Mouse (Mus musculus) C2C12 (cell line): ENCODE measurements at regions not wholly inside any gene's neighbourhood (a gene's known extent, or its start where the extent isn't known, plus 50 kb on each side); places are given as distances from the start of the nearest gene placed in this dataset.

ENCODE experiments used
- H3K27me3 ChIP-seq: one replicate; pipeline ENCODE4 v1.6.1; 2011; ENCODE audit not compliant: control insufficient read depth, insufficient read depth, insufficient read length
- H3K36me3 ChIP-seq: one replicate; pipeline ENCODE4 v1.6.1; 2011; ENCODE audit not compliant: control insufficient read depth, insufficient read depth
- H3K4me3 ChIP-seq: one replicate; pipeline ENCODE4 v1.5.1; 2011; ENCODE audit warnings: mild to moderate bottlenecking, control low read depth; ENCODE audit not compliant: poor library complexity, insufficient read depth, severe bottlenecking
- H3K79me2 ChIP-seq: one replicate; pipeline ENCODE4 v1.6.1; 2011; ENCODE audit not compliant: control insufficient read depth, insufficient read depth
- H3K79me3 ChIP-seq: one replicate; pipeline ENCODE4 v1.6.1; 2011; ENCODE audit warnings: low read depth, control low read depth
- H3ac ChIP-seq: one replicate; pipeline ENCODE3; 2011; ENCODE audit warnings: low read depth; ENCODE audit not compliant: control insufficient read depth, insufficient read length
- CEBPB ChIP-seq: IDR thresholded peaks from one replicate; pipeline ENCODE4 v1.6.1; 2011; ENCODE audit warnings: low read depth, mild to moderate bottlenecking, control low read depth, moderate library complexity
- CTCF ChIP-seq: IDR thresholded peaks from one replicate; pipeline ENCODE4 v1.5.1; 2011; ENCODE audit not compliant: control insufficient read depth, insufficient read depth, insufficient read length
- FOSL1 ChIP-seq: IDR thresholded peaks from one replicate; pipeline ENCODE4 v1.8.0; 2011; ENCODE audit warnings: mild to moderate bottlenecking, low read length; ENCODE audit not compliant: poor library complexity, insufficient read depth, severe bottlenecking
- MAX ChIP-seq: IDR thresholded peaks from one replicate; pipeline ENCODE4 v1.6.1; 2011; ENCODE audit warnings: mild to moderate bottlenecking, control low read depth
- MYOD1 ChIP-seq: IDR thresholded peaks from one replicate; pipeline ENCODE4 v1.6.1; 2011; ENCODE audit warnings: low read depth; ENCODE audit not compliant: control insufficient read depth, insufficient read length
- MYOG ChIP-seq: IDR thresholded peaks from one replicate; pipeline ENCODE4 v1.6.1; 2011; ENCODE audit not compliant: control insufficient read depth, insufficient read length; ENCODE audit errors: extremely low read depth
- USF1 ChIP-seq: IDR thresholded peaks from one replicate; pipeline ENCODE4 v1.6.1; 2011; ENCODE audit warnings: low read depth, mild to moderate bottlenecking, control low read depth, moderate library complexity

DNA sequence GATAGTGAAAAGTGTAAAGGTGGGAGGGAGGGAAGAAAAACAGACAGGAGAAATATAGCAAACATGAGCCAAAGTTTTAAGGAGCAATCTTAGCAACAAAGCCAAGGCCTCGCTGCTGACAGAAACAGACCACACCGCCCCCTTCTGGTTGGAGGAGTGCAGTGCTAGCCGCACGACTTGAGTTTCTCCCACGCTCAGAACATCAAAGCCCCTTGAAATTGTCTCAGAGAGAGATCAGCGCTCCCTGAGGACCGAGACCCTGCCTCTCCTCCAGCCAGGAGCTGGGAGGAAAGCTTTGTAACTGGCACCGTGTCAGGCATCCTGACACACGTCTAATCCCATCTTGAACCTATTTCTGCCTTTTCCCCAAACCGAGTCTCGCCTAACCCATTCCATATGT is 216.4 kb downstream of the Rplp1 start:
- H3K4me3 ChIP-seq, result no peak overlapping the region
- no peaks in the 10 kb centered on the region for H3K36me3 ChIP-seq
- TF ChIP-seq FOSL1 (no peak), MAX (no peak), CTCF (peak; percentile 74), MYOD1 (no peak)
- H3K79me3 ChIP-seq, result no peaks in the 10 kb centered on the region
- no peak overlapping the region for H3ac ChIP-seq
- H3K27me3 ChIP-seq, result no peaks in the 10 kb centered on the region
- H3K79me2 ChIP-seq, result no peaks in the 10 kb centered on the region

DNA sequence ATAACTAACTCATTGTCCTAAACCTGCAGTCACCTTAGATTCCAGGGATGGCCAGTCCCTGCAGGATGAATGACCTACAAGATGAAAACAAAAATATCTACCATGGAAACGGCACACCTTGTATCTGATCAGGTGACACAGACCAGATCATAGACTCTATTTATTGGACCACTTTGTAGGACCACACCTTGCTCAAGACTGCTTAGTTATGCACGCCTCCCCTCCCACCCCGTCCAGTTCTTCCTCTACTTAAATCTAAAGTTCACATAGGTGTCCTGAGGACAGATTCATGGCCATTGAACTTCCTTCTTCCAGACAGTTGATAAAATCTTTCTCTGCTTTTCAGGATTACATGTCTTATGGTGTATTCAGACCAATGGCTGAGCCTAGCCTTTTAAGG is 217.5 kb downstream of the Rplp1 start:
- H3ac ChIP-seq, result no peak overlapping the region
- TF ChIP-seq FOSL1 (no peak), MAX (no peak), CTCF (no peak), MYOG (no peak), MYOD1 (no peak), USF1 (no peak)
- no peaks in the 10 kb centered on the region for H3K79me2 ChIP-seq
- H3K36me3 ChIP-seq, result no peaks in the 10 kb centered on the region
- no peaks in the 10 kb centered on the region for H3K79me3 ChIP-seq
- no peak overlapping the region for H3K4me3 ChIP-seq
- no peaks in the 10 kb centered on the region for H3K27me3 ChIP-seq

DNA sequence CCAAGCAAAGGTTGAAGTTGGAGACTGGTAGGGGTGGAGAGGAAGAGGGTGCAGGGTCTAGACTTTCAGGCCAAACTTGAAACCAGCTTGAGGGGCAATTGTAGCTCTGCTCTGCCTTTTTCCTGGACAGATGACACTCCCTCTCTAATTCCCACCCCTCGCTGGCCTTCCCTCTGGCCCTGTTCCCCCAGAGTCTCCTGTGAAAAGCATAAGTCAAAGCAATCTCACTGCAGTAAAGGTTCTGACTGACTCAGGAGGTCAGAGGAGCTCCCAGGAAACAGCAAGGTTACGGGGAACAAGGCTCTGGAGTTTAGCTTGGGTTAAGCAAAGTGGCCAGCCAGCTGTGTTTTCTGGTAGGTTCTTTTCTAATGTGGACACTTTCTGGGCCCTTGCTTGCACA is 218.5 kb downstream of the Rplp1 start:
- no peaks in the 10 kb centered on the region for H3K27me3 ChIP-seq
- no peaks in the 10 kb centered on the region for H3K36me3 ChIP-seq
- no peaks in the 10 kb centered on the region for H3K79me3 ChIP-seq
- no peak overlapping the region for H3ac ChIP-seq
- H3K4me3 ChIP-seq, result no peak overlapping the region
- no peak for TF ChIP-seq USF1
- TF ChIP-seq CEBPB, result no peak
- TF ChIP-seq MYOD1, result no peak
- no peak for TF ChIP-seq FOSL1
- TF ChIP-seq MYOG, result no peak
- TF ChIP-seq MAX, result no peak
- no peak for TF ChIP-seq CTCF
- no peaks in the 10 kb centered on the region for H3K79me2 ChIP-seq

DNA sequence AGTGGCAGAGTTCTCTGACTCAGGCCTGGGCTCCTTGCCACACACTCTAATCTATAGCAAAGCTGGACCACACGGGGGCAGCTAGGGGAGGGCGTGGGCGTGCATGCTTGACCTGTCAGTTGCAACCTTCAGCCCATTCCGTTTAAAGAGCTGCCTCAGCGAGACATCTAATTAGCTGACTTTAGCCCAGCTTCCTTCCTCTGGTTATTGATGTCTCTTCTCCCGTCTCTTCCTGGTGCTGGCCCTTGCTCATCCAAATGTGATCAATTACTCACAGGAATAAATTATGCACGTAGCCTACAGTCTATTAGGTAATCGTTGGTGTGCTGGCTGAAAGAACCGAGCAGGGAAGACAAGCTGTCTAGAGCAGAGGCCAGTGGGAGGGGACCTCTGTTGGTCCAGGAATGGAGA is 219.0 kb downstream of the Rplp1 start:
- Histone ChIP-seq H3K36me3 (no peaks in the 10 kb centered on the region), H3K4me3 (no peak overlapping the region), H3K79me3 (no peaks in the 10 kb centered on the region), H3K27me3 (no peaks in the 10 kb centered on the region), H3K79me2 (no peaks in the 10 kb centered on the region), H3ac (no peak overlapping the region)
- TF ChIP-seq MAX (peak; percentile 62), MYOD1 (no peak), CTCF (peak; percentile 13), USF1 (no peak)

DNA sequence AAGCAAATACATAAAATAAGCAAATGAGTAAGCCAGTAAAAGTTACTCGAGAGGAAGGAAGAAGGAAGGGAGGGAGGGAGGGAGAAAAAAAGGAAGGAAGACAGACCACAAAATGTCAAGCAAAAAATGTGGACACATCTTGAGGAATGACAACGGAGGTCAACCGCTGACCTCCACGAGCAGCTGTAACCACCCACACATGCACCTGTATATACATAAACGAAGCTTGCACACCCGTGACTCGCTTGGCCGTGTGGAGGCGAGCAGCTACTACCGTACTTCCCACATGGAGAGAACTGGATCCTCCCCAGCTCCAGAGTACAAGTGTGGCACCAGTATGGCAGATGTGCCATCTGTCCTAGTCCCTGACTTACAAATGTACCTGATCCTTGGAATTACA is 220.1 kb downstream of the Rplp1 start:
- TF ChIP-seq MAX (no peak), CEBPB (no peak), MYOG (no peak), CTCF (no peak), FOSL1 (no peak), USF1 (no peak), MYOD1 (peak; percentile 58)

DNA sequence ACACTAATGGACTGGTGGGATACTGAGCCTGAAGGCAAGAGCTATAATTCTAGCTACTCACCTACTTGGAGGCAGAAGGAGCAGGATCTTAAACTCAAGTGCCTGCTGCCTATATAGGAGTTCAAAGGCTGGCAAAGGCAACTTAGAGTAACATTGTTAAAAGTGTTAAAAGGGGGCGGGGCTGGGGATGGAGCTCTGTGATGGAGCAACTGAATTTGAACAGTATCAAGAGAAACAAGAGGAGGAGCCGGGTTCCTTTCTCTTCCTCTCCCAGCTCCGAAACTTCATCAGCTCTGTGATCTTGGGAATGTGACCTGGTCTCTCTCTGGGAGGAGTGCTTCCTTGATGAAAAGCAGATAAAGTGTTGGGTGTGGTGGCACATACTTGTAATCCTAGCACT is 223.6 kb downstream of the Rplp1 start:
- no peak for TF ChIP-seq USF1
- no peak for TF ChIP-seq MYOG
- no peak for TF ChIP-seq MAX
- TF ChIP-seq CTCF, result no peak
- TF ChIP-seq MYOD1, result no peak
- TF ChIP-seq FOSL1, result no peak
- no peak for TF ChIP-seq CEBPB
- Histone ChIP-seq H3K79me3 (no peaks in the 10 kb centered on the region), H3K79me2 (no peaks in the 10 kb centered on the region), H3K36me3 (no peaks in the 10 kb centered on the region), H3K27me3 (no peaks in the 10 kb centered on the region), H3K4me3 (no peak overlapping the region), H3ac (no peak overlapping the region)

More for the DNA sequence above, 220.1 kb downstream of the Rplp1 start:
- H3ac ChIP-seq, result no peak overlapping the region
- no peaks in the 10 kb centered on the region for H3K79me3 ChIP-seq
- no peak overlapping the region for H3K4me3 ChIP-seq
- H3K79me2 ChIP-seq, result no peaks in the 10 kb centered on the region
- H3K36me3 ChIP-seq, result no peaks in the 10 kb centered on the region
- H3K27me3 ChIP-seq, result no peaks in the 10 kb centered on the region
